Mouse (Mus musculus) adrenal gland, adult 2 months (tissue): ENCODE measurements around the gene Rin2. TPM values are rescaled to one million over a fixed set of nuclear protein-coding genes. Genes with fewer than 3 reads are reported as not detected.
A peak's percentile ranks its signal among the peaks of the same experiment; 100 is the strongest.
"Not testable (repeated sequence)": the region's sequence is repeated elsewhere in the genome, so short reads cannot be mapped to it uniquely, and the experiment has no call there.

Experiments used
- DNase-seq: peaks from one replicate; pipeline ENCODE4 v3.0.0; 2021
- microRNA-seq, 2 experiments: library from miRNA; unstranded; fragments of <30 nt; microRNA quantifications; one replicate each; pipeline ENCODE4 v1.2.0; 2021
- polyA plus RNA-seq: library from polyadenylated mRNA; depleted of rRNA; stranded (reverse); fragments of >200 nt; gene quantifications from 2 replicates; pipeline ENCODE4 v1.2.3, GENCODE M21; 2012; rRNA removed
- total RNA-seq, 2 experiments: library from RNA; stranded (reverse); gene quantifications; 2 replicates each; pipeline ENCODE4 v1.2.3; 2021

Gene Rin2
- total and polyA plus RNA-seq, 3 experiments = 4.8 to 31.9 (median 23.0) TPM

DNA sequence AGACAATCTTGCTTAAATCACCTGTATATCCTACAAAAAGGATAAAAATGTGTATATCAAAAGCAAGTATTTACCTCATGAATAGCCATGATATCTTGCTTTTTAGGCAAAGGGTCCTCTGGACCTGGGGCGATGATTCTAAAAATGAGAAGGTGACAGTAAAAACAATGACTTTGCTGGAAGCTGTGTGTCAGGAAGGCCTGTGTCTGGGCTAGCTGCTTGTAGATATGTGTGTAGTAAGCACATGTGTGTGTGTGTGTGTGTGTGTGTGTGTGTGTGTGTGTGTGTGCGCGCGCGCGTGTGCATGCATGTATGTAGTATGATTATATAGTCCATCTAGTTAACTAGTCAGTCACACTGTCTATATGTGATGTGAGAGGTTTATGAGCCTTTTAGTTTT is 218.7 kb downstream of the Rin2 start:
- no peak for DNase-seq

DNA sequence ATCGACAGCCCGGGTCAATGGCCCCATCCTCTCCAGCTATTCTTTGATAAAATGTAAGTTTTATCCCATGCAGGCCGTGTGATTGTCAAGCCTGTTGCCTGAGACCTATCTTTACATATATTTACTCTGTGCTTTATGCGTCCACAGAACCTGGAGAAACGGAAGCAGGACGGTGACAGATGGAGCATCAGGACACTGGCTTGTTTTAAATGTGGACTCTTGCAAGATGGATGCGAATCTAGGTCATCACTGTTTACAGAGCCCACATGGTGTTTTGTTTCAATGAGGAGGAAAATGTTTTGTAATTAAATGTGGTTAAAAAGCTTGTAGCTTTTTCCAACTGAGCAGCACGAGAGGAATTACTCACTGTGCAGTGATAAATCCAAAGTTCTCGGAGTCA is 223.1 kb downstream of the Rin2 start:
- no peak for DNase-seq

DNA sequence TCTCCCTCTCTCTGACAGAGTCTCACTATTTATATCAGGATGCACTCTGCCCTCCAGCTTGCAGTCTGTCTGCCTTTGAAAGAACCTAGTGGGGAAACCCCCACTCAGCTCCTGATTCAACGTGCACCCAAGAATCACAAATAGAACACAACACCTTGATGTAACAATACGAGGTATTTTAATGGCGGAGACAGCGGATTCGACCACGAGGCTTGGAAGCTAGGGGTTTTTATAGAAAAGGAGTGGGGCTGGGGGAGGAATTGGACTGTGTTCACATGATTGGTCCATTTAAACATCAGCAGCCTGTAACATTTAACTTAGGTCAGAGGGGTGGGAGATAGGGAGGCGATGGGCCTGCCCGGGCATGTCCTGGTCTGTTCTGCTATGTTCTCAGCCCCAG is 225.3 kb downstream of the Rin2 start:
- not testable (repeated sequence) for DNase-seq

DNA sequence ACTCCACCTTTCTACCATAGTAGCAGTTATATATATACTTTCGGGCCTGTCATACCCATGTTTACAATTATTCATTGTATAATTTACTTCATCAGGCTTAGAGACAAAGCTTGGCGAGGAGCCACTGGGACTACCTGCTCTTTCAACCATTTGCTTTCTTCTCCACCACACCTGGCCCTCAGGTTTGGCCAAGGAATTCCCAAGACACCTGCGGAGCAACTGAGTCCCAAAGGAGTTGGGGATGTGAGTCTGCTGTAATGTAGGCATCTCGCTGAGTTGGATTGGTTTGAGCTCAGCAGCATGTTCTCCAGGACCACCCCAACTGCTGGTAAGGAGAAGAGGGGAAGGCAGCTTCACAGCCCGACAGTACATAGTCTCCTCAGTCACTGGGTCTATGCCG is 226.8 kb downstream of the Rin2 start, which contains the start of gene Naa20:
Gene Naa20 (plus strand): TSS at position 239 of the 400 bp plus-strand sequence.
- DNase-seq = no peak

DNA sequence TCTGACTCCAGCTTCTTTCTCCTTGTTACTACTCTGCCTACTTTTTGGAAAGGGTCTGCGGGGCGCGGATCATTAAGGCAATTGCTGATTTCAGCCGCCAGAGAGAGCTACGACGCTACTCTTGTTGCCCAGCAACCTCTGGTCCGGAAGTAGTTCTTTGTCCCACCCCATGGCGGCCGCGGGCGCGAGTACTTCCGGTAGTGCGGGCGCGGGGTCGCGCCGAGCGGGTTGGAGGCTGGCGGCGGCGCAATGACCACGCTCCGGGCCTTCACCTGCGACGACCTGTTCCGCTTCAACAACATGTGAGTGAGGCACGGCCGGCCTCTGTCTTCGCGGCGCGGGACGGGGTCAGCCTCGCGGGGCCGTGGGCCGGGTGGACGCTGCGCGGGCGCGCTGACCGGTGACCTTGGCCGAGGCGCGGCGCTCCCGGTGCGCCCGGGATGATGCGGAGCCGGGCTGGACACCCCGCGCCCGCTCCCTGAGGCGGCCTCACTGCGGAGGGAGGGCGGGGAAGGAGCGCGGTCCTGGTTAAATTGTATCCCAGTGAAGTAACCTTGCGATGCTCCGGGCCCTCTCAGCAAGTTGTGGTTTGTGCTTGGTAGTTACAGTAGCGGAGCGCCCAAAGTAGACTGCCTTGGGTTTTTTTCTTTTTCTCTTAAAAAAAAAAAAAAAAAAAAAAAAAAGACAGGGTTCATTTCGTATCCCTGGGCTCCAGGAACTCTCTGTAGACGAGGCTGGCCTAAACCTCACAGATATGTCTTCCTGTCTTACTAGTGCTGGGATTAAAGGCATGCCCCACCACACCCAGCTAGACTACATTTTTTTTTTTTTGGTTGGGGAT is 228.3 kb downstream of the Rin2 start:
- DNase-seq = peak; percentile 93

DNA sequence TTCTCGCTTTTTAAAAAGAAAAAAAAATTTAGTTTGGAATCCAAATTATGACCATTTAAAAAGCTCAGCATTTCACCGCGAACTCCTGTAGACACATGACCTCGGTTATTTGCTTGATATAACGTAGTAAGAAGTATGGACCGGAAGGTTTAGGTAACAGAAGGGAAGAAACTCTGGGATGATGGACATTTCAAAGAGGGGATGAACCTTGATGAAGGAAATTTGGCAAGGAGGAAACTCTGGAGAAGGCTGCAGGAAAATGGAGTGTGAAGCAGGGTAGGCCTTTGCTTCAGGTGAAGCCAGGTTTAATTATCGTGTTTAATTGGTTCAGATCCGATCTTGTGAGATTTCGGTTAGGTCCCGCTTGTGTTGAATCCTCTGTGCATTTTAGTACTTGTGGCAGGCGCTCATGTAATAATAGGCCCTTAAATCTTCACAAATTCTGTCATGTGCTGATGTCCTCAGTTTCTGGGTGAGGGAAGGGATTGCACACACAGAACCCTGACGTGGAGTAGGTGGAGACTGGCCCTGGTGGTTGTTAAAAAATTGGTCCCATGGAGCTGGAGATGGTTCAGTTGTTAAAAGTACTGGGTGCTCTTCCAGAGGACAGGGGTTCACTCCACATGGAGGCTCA is 229.1 kb downstream of the Rin2 start:
- no peak for DNase-seq

DNA sequence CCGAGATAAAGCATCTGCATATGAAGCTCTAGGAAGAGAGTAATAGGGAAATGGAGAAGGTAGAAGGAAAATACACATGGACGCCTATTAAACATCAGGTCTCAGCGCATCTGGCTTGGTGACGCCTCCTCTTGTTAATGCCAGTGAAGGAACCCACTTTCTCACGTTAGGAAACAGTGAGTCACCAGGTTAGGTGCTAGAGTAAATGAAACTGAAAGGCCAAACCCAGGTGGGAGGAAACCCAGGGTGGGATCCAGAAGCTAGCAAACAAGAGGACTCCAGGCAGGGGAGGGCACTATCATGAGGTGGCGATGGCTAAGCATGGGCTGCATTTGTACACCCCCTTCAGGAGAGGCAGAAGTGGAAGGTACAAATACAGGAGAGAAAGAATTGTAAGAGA is 230.1 kb downstream of the Rin2 start:
- no peak for DNase-seq

DNA sequence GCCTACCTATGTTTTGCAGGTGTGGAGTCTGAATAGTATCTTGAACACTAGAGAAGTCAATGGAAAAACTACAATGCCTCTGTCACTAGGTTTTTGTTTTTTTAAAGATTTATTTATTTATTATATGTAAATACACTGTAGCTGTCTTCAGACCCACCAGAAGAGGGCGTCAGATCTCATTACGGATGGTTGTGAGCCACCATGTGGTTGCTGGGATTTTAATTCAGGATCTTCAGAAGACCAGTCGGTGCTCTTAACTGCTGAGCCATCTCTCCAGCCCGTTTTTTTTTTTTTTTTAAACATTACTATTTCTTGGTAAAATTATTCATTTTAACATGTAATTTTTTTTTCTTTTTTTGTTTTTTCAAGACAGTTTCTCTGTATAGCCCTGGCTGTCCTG is 230.9 kb downstream of the Rin2 start:
- DNase-seq = not testable (repeated sequence)

DNA sequence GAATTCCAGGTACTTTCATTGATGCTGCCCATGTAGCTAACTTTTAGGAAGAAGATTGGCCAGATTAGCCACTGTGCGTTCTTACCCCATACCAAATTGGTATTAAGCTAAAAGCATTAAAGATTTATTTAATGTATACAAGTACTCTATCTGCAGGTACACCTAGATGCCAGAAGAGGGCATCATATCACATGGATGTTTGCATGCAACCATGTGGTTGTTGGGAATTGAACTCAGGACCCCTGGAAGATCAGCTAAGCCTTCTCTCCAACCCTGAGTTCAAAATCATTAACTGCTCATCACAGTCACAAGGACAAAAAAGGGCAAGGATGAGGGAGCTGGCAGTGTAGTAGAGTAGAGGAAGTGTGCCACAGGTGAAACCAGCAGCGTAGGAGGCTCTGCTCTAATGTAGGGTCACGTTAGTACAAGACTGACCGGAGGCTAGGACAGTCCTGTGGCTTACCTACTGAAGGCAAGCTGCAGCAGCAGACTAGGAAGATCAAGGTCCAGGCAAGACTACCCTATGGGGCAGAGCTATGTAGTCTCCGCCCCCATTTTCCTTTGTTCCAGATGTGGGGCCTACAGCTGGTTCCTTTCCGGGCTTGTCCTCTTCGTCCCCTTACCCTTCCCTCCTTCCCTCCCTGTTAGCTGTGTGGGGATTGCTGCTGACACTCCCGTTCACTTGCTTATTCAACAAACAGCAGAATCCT is 246.1 kb downstream of the Rin2 start:
- no peak for DNase-seq

DNA sequence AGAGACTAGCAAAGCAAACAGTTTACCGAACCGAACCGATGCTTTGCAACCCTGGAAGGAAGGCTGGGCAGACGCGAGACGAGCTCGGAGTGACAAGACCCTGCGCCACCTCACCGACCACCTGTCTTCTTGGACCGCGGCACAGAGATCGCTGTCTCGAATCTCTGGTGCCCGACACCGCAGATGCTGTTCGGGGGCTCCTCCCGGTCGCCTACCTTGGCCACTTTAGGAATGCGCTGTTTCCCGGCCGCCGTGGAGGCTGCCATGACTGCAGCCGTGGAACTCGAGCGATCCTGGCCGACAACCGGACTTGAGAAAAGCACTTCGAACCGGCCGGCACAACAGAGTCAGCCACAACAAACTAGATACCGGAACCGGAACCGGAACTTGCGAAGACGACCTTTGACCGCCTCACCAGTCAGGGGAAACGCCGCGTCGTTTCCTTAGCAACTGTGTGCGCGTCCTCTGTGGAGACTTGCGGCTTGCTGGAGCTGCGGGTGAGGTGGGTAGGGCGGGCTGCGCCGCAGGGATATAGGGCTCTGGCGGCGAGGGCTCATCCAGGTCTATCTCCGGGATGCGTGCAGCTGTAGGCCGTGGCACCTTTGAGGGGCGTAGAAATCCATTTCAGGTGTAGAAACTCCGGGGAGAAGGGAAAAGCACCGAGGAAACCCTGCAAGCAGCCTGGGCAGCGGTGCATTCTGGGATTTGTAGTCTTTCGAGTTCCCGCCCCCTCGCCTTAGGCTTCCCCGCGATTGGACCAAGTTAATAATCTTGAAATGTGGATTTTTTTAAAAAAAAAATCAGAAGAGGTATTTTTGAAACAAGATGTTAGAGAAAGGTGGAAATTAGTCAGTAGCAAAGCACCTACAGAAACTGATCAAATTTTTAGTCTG is 259.6 kb downstream of the Rin2 start, which contains the start of the genes Cfap61 and Crnkl1:
Gene Cfap61 (plus strand): TSS at position 446 of the 893 bp plus-strand sequence.
Gene Crnkl1 (minus strand): TSS at position 676 of the 893 bp plus-strand sequence.
- peak; percentile 96 for DNase-seq

DNA sequence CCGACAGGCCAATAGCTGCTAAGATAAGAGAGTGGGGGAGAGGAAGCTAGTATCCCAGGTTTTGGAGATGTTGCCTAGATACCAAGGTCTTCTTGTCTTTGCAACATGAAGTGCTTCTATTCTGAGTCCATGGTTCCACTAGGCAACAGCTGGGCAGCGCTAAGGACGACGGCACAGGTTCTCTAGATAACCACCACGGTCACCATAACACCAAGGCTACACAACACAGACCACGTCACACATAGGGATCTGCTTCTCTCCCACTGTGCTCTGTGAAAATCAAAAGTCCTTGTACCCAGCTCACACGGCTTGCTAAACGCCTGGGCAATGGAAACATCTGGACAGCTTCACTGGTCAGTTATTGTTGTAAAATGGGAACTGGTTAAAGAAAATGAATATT is 262.0 kb downstream of the Rin2 start:
- DNase-seq = peak; percentile 45

Small RNA genes lying within 50 kb of the gene (microRNA-seq; reads per million reads assigned to microRNA genes)
- gene Gm25026 = 0 reads per million in 2 experiments

Other genes starting within 250 kb of the Rin2 start
- gene Naa20, start 226.9 kb downstream of the Rin2 start, total RNA-seq = 10 to 100 TPM; 47.3 to 64.1 TPM
- 9.0 and 14.0 TPM in 2 replicates for gene Naa20, start 226.9 kb downstream of the Rin2 start, polyA plus RNA-seq